Mouse (Mus musculus): ENCODE data around the gene Fpr3.
"Not testable (repeated sequence)": the region's sequence is repeated elsewhere in the genome, so short reads cannot be mapped to it uniquely, and the experiment has no call there.

DNA sequence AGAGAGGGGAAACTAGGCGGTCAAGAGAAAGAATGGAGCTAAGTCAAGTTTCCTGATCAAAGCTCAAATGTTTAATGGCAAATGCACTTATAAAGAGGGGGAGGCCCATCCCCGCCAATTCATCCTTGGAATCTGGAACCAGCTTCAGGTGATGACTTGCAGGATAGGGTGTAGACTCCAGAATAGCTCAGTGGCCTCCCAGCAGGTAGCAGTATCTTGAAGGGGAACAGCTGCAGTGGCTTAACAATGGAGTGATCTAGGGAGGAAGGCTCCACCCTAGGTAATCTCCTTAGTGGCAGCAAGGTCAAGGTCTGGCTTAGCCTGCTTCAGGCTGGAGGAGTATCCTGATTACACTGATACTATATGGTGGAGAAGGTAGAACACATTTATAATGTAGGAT, 93.6 kb downstream of the Fpr3 start:
- TF ChIP-seq CTCF (IDR thresholded peaks at IDR 0.05; ENCODE audit: low read depth, low read length); GATA1 (IDR thresholded peaks at IDR 0.05; ENCODE audit: borderline replicate concordance, low read length): not testable (repeated sequence)

All from G1E (cell line).